Mouse (Mus musculus) right cerebral cortex, postnatal 4 days (tissue): Measurements from ENCODE around the gene 4932438H23Rik.
"Not testable (repeated sequence)": the region's sequence is repeated elsewhere in the genome, so short reads cannot be mapped to it uniquely, and the experiment has no call there.

Source experiments
- DNase-seq: peaks from one replicate; pipeline ENCODE4 v3.0.0-alpha.2; 2022

Gene 4932438H23Rik

GRCm38 (mm10) chr16:91099444-91100065 lies 4.6 kb upstream of the 4932438H23Rik start:
- no peak for DNase-seq

- no peak for DNase-seq
These were observed 2.9 kb upstream of the 4932438H23Rik start for GRCm38 (mm10) chr16:91097858-91098257.

- no peak for DNase-seq
These were observed 2.1 kb upstream of the 4932438H23Rik start for GRCm38 (mm10) chr16:91096984-91097506.

- DNase-seq = no peak
These were observed 1.1 kb upstream of the 4932438H23Rik start for GRCm38 (mm10) chr16:91096016-91096415.

- no peak for DNase-seq
These were observed 8.1 kb downstream of the 4932438H23Rik start for GRCm38 (mm10) chr16:91086642-91087306.

GRCm38 (mm10) chr16:91085239-91085825 lies 9.6 kb downstream of the 4932438H23Rik start:
- DNase-seq = no peak

- DNase-seq = no peak
These were observed 10.3 kb downstream of the 4932438H23Rik start for GRCm38 (mm10) chr16:91084307-91085238.

GRCm38 (mm10) chr16:91083002-91083646 lies 11.8 kb downstream of the 4932438H23Rik start:
- no peak for DNase-seq

- DNase-seq = peak; percentile 71
These were observed 13.4 kb downstream of the 4932438H23Rik start for GRCm38 (mm10) chr16:91081508-91081907.

GRCm38 (mm10) chr16:91076180-91076579 lies 18.7 kb downstream of the 4932438H23Rik start:
- DNase-seq = no peak

- not testable (repeated sequence) for DNase-seq
These were observed 19.5 kb downstream of the 4932438H23Rik start for GRCm38 (mm10) chr16:91075423-91075822.

- DNase-seq = peak; percentile 86
These were observed 21.6 kb downstream of the 4932438H23Rik start for GRCm38 (mm10) chr16:91073163-91073892.

- DNase-seq = no peak
These were observed 22.7 kb downstream of the 4932438H23Rik start for GRCm38 (mm10) chr16:91072256-91072655.

- DNase-seq = peak; percentile 17
These were observed 26.0 kb downstream of the 4932438H23Rik start for GRCm38 (mm10) chr16:91068969-91069368.

- DNase-seq = no peak
These were observed 27.8 kb downstream of the 4932438H23Rik start for GRCm38 (mm10) chr16:91067122-91067521.

- DNase-seq = no peak
These were observed 30.1 kb downstream of the 4932438H23Rik start for GRCm38 (mm10) chr16:91064583-91065365.

GRCm38 (mm10) chr16:91063786-91064185 lies 31.1 kb downstream of the 4932438H23Rik start:
- no peak for DNase-seq

- DNase-seq = no peak
These were observed 33.2 kb downstream of the 4932438H23Rik start for GRCm38 (mm10) chr16:91061531-91062318.

GRCm38 (mm10) chr16:91057741-91058140 lies 37.2 kb downstream of the 4932438H23Rik start:
- DNase-seq = no peak

- no peak for DNase-seq
These were observed 37.7 kb downstream of the 4932438H23Rik start for GRCm38 (mm10) chr16:91057261-91057660.
